Mouse (Mus musculus) CD8-positive naive resting alpha-beta T cell, adult 2 months (primary cell): ENCODE measurements around the gene Ckap2l.

Experiments
- DNase-seq, 2 experiments: peaks; one replicate each; pipeline ENCODE4 v3.0.0; 2022; ENCODE audit warnings: low read depth in 2 of 2, low spot score in 2 of 2

Gene Ckap2l

DNA sequence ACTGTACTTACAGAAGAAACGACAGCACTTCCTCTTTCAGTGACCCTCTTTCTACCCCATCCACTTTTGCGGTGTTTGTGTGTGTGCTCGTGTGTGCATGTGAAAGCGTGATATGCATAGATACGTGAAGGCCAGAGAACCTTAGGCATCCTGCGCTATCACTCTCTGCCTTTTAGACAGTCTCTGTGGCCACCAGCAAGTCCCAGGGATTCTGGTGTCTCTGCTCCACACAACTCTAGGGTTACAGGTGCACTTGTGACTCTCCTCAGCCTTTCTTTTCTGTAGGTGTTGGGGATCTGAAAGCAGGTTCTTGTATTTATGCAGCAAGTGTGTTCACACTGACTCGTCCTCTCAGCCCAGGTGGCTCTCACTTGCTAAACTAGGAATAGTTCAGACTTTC, 31.7 kb downstream of the Ckap2l start:
- DNase-seq, result no peak

GRCm38 (mm10) chr2:129263073-129263472, 33.9 kb downstream of the Ckap2l start:
- DNase-seq, result no peak

DNA sequence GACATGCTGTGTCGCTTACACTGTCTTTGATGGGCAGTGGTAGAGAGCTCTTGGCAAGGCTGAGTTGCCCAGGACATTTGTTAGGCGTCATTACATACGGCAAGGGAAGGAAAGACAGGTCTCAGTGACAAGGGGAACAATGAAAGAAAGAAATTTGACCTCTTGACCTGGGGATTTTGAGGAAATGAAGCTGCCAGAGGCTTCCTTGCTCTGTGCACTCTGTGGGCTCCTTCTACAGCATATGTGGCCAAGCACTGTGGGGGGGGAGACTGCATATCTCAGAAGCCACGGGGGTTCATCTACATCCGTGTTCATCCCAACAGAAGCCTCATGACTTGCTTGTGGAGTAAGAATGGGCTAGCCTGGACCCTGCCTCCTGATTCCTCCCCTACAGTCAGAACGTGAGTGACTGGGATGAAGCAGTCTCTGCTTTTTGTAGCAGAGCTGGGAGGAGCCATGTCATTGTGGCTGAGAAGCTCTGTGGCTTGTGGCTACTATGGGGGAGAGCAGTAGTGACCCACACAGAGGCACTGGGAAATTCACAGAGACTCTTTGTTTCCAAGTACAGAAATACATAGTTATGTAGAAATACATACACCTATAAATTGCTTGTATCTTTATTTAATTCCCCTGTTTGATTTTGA, 35.7 kb downstream of the Ckap2l start:
- DNase-seq, result no peak

DNA sequence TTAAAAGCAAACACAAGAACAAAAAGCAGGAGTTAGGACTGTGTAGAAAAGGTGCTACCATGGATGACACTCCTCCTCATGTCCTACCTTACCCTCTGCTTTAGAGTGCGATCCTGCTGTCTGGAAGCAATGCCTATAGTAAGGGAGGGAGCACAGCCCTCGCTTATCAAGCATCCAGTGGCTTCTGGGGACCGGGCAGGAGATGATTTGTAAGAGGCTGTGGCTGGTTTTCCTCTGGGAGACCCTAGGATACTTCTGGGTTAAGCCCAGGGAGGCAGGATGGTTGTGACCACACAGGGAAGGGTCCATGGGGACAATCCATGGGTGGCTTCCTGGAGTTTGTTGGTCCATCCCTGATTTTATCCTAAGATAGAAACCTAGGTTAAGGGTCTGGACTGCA, 36.4 kb downstream of the Ckap2l start:
- no peak for DNase-seq

DNA sequence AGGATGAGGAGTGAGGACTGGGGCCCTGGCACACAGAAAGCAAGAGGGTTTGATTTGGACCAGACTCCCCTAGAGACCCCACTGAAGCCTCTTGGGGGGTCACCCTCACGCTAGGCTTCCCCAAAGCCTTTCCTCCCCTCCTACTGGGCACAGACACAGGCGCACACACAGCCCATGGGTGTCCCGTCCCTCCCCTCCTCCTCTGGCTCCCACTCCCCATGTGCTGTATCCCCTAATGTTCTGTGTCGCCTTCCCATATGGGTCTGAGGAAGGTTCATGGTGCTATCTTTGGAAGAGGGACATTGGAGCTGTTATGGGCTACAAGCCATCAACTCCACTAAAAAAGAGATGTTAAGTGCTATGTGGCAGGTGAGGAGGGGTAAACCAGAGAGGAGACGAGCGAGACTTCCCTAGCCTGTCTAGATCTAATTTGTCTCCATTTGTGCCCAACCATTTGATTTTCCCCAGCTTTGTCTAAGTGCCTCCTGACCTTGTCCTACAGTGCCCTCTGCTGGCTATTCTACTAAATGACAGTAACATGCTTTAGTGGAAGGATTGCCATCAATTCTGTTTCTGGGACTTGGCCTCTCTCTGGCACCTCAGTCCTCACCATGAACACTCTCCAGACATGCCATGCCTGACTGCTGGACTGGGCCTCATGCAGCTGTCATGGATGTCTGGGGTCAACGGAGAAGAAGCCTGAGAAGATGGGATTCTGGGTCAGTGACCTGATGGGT, 38.4 kb downstream of the Ckap2l start:
- DNase-seq, result peak; percentile 67 to 77

DNA sequence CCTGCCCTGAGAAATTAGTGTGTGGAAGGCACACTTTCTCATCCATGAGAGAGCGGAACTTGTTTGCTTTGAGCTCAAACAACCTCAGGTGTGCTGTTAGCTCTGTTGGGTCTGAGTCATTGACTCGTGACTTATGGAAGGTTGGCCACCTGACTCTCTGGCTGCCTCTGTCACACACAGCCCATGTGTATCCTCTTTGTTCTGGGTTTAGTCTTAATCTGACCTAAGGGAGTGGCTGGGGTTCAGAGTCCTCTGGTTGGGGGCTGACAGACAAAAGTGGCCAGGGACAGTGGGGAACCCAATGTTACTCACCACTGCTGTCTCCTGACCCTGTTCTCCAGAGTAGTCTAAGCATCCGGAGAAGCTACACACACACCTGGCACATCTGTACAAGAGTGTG, 39.0 kb downstream of the Ckap2l start:
- DNase-seq, result no peak

GRCm38 (mm10) chr2:129256006-129256405, 41.0 kb downstream of the Ckap2l start:
- DNase-seq, result no peak

GRCm38 (mm10) chr2:129254076-129254475, 42.9 kb downstream of the Ckap2l start:
- DNase-seq, result no peak

GRCm38 (mm10) chr2:129253631-129253970, 43.4 kb downstream of the Ckap2l start:
- no peak for DNase-seq

DNA sequence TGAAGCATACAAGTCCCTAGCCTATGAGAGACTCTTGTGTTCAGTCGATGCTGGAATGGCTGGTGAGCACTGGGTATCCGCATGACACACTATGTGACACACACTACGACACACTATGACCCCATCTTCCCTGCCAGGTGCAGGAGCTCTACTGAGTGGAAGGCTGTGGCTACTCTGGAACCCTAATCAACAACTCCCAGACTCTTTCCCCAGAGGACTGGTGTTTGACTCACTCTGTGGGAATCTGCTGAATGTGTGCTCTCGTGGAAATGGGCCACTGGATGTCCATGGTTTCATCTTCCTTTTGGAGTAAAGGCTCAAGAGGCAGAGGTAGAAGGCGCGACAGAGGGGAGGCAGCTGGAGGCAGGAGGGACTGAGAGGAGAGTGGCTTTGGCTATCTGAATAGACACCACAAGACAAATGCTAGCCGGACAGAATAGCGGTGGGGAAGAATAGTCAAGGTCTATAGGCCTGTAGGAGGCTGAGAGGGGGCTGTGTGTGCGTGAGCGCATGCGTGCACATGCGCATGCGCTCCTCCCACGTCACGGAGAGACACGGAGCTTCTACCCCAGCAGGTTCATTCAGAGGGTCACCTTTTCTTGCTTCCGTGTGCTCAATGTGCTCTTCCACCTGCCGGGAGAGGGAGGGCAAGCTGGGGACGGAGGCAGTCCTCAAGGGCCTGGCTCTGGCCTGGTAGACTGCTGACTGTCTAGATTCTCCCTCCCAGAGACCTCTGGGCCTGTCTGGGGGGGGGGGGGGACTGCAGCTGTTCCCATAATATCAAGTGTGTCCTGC, 44.0 kb downstream of the Ckap2l start:
- no peak for DNase-seq

GRCm38 (mm10) chr2:129249321-129249720, 47.7 kb downstream of the Ckap2l start:
- no peak for DNase-seq

DNA sequence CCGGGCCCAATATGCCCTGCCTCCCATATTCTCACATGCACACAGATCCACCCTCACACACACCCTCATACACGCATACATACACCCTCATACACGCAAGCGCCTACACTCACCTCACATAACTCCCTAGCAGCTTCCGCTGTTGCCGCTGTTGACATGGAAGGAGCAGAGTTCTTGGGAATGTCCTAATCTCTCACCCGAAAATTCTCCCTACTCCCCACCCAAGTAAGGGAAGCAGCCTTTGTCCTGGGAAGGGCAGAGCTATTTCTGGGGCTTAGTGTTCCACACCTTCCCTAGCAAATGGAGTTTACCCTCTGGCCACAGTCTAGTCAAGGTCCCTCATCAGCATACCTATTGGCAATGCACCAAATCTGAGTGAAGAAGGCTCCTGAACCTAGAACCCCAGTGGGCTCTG, 49.3 kb downstream of the Ckap2l start:
- DNase-seq, result no peak

DNA sequence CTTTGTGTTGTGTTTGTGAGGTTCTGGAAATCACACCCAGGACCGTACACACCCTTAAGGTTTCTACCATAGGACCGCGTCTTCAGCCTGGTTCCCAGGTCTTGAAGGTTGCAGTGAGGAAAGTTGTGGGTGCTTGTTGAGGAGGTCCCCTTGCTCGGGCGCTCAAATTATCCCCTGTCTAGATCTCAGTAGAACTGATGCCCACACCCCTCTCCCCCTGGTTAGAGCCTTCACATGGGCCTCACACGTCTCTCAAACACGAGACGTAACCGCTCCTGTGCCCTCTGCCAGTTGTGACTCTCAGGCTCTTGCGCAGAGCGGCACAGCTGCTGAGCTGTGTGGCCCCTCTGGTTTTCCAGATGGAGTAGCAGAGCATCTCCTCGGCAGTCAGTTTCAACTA, 50.1 kb downstream of the Ckap2l start:
- DNase-seq, result no peak

- no peak for DNase-seq
Measured at GRCm38 (mm10) chr2:129246436-129246835, 50.6 kb downstream of the Ckap2l start.

DNA sequence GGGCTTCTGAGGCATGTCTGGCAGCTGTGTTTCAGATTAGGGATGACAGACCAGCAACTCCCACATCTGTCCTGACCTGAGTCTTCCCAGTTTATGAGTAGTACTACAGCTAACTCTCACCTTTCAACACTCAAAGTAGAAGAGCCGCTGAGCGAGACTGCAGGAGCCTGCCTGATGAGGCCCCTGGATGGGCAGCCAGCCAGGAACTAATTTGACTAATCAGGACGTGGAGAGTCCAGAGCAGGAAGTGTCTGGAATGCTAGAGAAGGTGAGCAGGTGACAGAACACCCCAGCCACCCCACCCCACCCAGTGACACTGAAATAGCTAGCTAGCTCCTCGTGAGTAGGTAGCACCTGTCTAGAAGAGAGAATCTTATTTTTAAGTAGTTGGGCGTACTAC, 51.4 kb downstream of the Ckap2l start:
- DNase-seq, result no peak

DNA sequence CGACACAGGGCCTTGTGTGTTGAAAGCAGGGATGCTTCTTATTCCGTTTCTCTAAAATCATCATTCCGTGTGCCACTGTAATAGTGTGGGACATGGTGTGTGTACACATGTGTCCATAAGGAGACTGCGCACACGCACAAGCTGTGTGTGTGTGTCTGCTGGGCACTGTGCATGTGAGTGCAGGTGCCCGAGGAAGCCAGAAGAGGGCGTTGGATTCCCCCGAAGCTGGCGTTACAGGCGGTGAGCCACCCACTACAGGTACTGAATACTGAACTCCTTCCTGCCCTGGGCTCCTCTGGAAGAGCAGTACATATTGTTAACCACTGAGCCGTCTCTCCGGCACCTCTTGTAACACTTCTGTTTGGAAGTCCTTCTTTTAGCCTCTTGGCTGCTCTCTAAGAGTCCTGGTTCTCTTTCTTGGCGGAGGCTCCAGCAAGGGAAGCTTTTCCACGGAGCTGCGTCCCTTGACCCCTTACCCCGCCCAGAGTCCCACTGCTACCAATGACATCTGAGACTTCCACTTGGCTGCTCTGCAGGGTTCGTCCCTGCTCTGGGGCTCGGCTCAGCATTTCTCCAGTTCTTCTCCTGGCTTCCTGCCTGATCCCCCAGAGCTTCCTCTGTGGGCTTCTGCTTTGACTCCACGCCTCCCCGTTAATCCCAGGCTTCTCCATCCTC, 52.4 kb downstream of the Ckap2l start:
- no peak for DNase-seq

DNA sequence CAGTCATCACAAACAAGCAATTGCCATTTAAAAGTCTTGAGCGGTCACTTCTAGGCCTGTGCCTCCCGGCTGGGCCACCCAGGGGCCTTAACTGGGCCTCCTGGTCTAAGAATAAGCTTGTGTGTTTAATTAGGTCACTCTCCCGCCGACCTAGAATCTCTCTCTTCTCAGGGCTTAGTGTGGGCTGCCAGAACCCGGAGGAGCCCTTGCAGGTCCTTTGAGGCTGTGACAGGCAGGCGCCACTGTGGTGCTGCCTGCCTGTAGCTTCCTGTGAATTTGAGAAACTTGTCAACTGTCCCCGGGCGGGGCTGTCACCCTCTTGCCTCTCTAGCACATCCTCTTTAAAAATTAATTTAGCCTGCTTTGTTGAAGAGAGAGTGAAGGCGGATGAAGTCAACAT, 53.2 kb downstream of the Ckap2l start:
- DNase-seq, result peak; percentile 34 to 40

- no peak for DNase-seq
Measured at GRCm38 (mm10) chr2:129243005-129243404, 54.0 kb downstream of the Ckap2l start.

- no peak for DNase-seq
Measured at GRCm38 (mm10) chr2:129241845-129242833, 54.9 kb downstream of the Ckap2l start.

- DNase-seq, result no peak
Measured at GRCm38 (mm10) chr2:129240726-129241432, 56.1 kb downstream of the Ckap2l start.
